Mouse (Mus musculus) limb, embryonic 11.5 days (tissue): ENCODE data around the gene Crlf3. TPM values are rescaled to one million over a fixed set of nuclear protein-coding genes. Genes with fewer than 3 reads are reported as not detected.

Source experiments
- ATAC-seq: fragments of 200-750 bp; cut with Nextera tagmentation; 2 replicates; pipeline ENCODE4 v1.8.0; 2017; ENCODE audit warnings: low read depth; ENCODE audit not compliant: insufficient number of reproducible peaks, low FRiP score, low TSS enrichment
- DNase-seq: peaks from one replicate; pipeline ENCODE4 v3.0.0-alpha.2; 2015; ENCODE audit warnings: low spot score
- H3K27ac ChIP-seq: fragments of 300-500 bp; sonication (generic); replicated peaks from 2 replicates; pipeline ENCODE4 v1.5.1; 2014; ENCODE audit warnings: low read depth, mild to moderate bottlenecking, low read length
- H3K27me3 ChIP-seq: fragments of 300-500 bp; sonication (generic); 2 replicates; pipeline ENCODE4 v1.6.1; 2014; ENCODE audit warnings: mild to moderate bottlenecking, low read length, mixed read lengths; ENCODE audit not compliant: control insufficient read depth, insufficient read depth
- H3K36me3 ChIP-seq: fragments of 300-500 bp; sonication (generic); 2 replicates; pipeline ENCODE4 v1.6.1; 2014; ENCODE audit warnings: mild to moderate bottlenecking, low read length, moderate library complexity, mixed read lengths; ENCODE audit not compliant: control insufficient read depth, insufficient read depth
- H3K4me1 ChIP-seq: fragments of 300-500 bp; sonication (generic); 2 replicates; pipeline ENCODE4 v1.6.1; 2014; ENCODE audit warnings: low read length, mixed read lengths; ENCODE audit not compliant: control insufficient read depth, insufficient read depth
- H3K4me2 ChIP-seq: fragments of 300-500 bp; sonication (generic); 2 replicates; pipeline ENCODE4 v1.6.1; 2014; ENCODE audit warnings: low read depth, mild to moderate bottlenecking, moderate library complexity; ENCODE audit not compliant: severe bottlenecking
- H3K4me3 ChIP-seq: fragments of 300-500 bp; sonication (generic); 2 replicates; pipeline ENCODE4 v1.5.1; 2014; ENCODE audit warnings: low read depth, low read length
- H3K9ac ChIP-seq: fragments of 300-500 bp; sonication (generic); 2 replicates; pipeline ENCODE4 v1.6.1; 2014; ENCODE audit warnings: mild to moderate bottlenecking, low read length
- H3K9me3 ChIP-seq: fragments of 300-500 bp; sonication (generic); 2 replicates; pipeline ENCODE4 v1.6.1; 2016; ENCODE audit warnings: low read length; ENCODE audit not compliant: control insufficient read depth
- WGBS: fragments of 180-500 bp; shearing (Covaris S2); extraction: QIAGEN DNeasy Blood & Tissue Kit; methylation state at CpG from one replicate; pipeline ENCODE4 v1.1.7; 2014; 5-methylcytosine and 5-hydroxymethylcytosine counted together
- polyA plus RNA-seq: library from polyadenylated mRNA; unstranded; fragments of >200 nt; fragmentation: Nextera tagmentation; extraction: Ambion mirVana; gene quantifications from 2 replicates; pipeline ENCODE4 v1.2.1, GENCODE M21; 2014

The Crlf3 gene
- polyA plus RNA-seq, 1 experiment from 2014 or later = 52.8 TPM

DNA sequence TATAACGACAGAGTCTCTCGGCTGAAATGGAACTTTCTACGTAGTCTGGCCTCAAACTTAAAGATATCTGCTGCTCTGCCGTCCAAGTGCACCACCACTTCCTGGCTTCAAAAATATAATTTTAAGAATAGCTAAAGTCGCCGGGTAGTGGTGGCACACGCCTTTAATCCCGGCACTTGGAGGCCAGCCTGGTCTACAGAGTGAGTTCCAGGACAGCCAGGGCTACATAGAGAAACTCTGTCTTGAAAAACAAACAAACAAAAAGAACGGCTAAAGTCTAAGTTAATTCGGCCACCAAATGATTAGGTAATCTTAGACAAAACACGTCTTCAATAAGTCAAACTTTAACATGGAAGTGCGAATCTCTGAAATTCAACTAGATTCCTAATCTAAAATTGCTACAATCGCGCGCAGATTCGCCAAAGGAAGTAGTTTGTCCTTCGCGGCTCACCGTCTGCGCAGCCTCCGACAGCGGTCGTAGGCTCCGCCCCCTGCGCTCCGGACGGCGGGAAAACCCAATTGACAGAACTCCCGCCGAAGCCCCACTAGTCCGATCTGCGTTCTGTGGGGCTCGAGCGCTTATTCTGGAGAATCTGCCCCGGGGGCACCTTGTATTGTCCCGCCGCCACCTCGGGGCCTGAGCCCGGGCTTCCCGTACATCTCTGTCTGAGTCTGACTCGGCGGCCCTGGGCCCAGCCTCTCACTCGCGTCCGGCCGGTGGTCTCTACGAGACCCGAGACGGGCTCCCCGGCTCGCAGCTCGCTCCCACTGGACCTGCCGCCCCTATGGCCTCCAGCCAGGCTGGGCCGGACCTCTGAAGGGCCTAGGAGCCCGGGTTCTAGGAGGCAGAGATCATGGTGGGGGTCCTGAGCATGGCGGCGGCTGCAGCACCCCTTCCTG is 8.4 kb upstream of the Crlf3 start, which contains the start of gene Atad5:
Gene Atad5 (plus strand): TSS at position 484 of the 900 bp plus-strand sequence.
- Histone ChIP-seq H3K4me1 (no peaks in the 10 kb centered on the region), H3K36me3 (no peaks in the 10 kb centered on the region; the same call in 1 of the 2 replicates), H3K4me2 (peak within 1 kb of the TSS; percentile 55), H3K4me3 (peak within 1 kb of the TSS; percentile 92), H3K9ac (peak within 1 kb of the TSS; percentile 86), H3K27me3 (no peaks in the 10 kb centered on the region), H3K27ac (no peak within 1 kb of the TSS; the same call in 1 of the 2 replicates), H3K9me3 (no peaks in the 10 kb centered on the region)
- ATAC-seq = peak; percentile 44; the same call in 1 of the 2 replicates
- 5% methylated on average over 57 of the region's 57 CpGs for WGBS
- DNase-seq = peak; percentile 91

DNA sequence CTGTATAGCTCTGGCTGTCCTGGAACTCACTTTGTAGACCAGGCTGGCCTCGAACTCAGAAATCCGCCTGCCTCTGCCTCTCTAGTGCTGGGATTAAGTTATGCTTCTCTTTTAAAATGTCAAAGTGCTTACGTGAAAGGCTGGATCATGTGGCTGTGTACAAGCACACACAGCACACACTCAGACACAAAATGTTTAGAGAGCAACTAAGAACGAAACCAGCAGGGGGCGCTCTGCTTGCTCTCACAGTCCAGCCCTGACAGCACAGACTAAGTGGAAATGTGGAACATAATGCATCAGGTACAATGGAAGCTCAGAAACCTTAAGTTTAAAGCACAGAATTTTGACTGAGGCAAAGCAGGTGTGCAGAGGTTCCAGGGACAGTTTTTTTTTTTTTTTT is 6.1 kb upstream of the Crlf3 start:
- ATAC-seq = no peak
- Histone ChIP-seq H3K4me2 (no peak overlapping the region), H3K4me1 (no peaks in the 10 kb centered on the region), H3K36me3 (no peaks in the 10 kb centered on the region), H3K4me3 (no peak overlapping the region), H3K9me3 (no peaks in the 10 kb centered on the region), H3K9ac (no peak overlapping the region), H3K27ac (no peak overlapping the region), H3K27me3 (no peaks in the 10 kb centered on the region)
- peak; percentile 94 for DNase-seq
- 14% methylated on average over 5 of the region's 5 CpGs for WGBS

DNA sequence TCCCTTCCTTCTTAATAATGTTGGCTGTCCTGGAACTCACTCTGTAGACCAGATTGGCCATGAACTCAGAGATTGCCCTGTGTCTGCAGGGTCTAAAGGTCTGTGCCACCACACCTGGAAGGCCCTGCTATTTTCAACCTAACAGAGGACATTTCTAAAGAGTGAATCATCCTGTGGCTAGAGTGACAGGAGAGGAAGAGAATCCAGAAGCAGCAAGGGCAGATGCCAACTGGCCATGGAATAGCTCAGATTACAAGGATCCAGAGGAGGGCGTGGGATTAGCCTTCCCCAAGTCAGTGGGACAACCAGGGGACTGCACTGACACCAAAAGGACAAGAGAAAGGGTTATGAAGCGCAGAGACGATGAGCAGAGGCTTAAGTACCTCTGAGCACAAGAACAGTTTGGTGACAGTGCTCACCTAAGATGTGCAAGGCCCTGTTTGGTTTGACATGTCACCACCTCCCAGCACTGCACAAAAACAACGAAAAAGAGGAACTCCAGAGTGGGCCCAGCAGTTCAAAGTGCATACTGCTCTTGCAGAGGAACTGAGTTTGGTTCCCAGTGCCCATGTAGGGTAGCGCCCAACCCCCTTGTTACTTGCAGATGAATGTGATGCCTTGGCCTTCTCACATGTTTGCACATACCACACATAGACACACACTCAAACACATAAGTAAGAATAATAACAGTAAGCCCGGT is 4.7 kb upstream of the Crlf3 start:
- Histone ChIP-seq H3K9ac (no peak overlapping the region), H3K36me3 (no peaks in the 10 kb centered on the region), H3K4me2 (no peak overlapping the region), H3K27ac (no peak overlapping the region), H3K9me3 (no peaks in the 10 kb centered on the region), H3K4me3 (no peak overlapping the region), H3K27me3 (no peaks in the 10 kb centered on the region), H3K4me1 (peaks cover 5% of the 10 kb centered on the region; the same call in 1 of the 2 replicates)
- ATAC-seq (no peak), DNase-seq (no peak)
- WGBS = 73% methylated on average over 6 of the region's 6 CpGs

DNA sequence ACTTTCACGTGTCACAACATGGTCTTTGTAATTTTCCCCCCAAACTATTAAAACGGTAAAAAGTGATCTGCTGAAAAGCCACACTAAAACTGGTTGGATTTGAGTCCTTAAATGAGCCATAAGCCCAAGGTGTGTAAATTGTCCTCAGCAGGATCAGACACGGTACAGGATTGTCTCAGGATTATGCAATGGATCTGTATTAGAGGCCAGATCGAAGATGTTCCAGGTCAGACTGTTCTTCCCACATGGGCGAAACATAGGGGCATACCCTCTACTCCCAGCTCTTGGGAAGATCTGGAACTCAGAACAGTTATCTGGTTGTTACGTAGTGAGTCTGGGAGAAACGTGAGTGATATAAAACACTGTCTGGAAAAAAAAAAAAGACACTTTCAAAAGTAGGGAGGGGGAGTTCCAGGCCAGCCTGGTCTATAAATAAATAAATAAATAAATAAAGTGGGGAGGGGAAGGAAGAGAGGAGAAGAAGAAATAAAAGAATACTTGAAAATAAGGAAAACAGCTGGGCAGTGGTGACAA is 1.1 kb upstream of the Crlf3 start:
- Histone ChIP-seq H3K4me3 (no peak overlapping the region), H3K9ac (no peak overlapping the region)

DNA sequence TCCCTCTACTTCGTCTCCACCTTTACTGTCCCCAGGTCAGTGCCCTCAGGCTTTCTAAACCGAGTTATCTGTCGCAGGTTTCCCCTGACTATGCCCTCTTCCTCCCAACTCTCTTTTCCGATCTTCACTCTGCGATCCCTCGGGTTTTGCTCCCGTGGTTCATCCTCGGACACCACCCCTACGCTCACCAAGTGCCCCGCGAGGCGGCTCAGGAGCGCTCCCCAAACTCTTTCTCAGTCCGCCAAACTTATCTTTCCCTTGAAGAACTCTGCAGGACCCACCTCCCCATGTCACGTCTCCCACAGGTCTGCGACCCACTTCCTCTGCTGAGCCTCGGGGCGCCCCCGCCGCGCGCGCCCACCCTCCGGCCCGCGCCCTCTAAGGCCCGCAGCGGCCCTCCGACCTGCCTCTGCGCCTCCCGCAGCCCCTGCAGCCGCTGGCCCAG is 388 bp downstream of the Crlf3 start:
- Histone ChIP-seq H3K9ac (peak overlapping the region; percentile 98), H3K36me3 (no peaks in the 10 kb centered on the region), H3K27ac (peak overlapping the region; percentile 93), H3K27me3 (no peaks in the 10 kb centered on the region), H3K4me1 (peaks cover 9% of the 10 kb centered on the region; the same call in 1 of the 2 replicates), H3K9me3 (no peaks in the 10 kb centered on the region), H3K4me2 (peak overlapping the region; percentile 64), H3K4me3 (peak overlapping the region; percentile 84)
- DNase-seq = no peak
- under 1% methylated on average over 32 of the region's 32 CpGs for WGBS
- ATAC-seq = no peak; the same call in 1 of the 2 replicates

More for the DNA sequence above, 1.1 kb upstream of the Crlf3 start:
- Histone ChIP-seq H3K36me3 (no peaks in the 10 kb centered on the region), H3K4me2 (no peak overlapping the region), H3K4me1 (peaks cover 9% of the 10 kb centered on the region; the same call in 1 of the 2 replicates), H3K27me3 (no peaks in the 10 kb centered on the region), H3K9me3 (no peaks in the 10 kb centered on the region), H3K27ac (peak overlapping the region; percentile 93; the same call in 1 of the 2 replicates)
- ATAC-seq (no peak), DNase-seq (no peak)
- WGBS = 82% methylated on average over 7 of the region's 7 CpGs

GRCm38 (mm10) chr11:80079751-80080150 is 1.0 kb downstream of the Crlf3 start:
- ATAC-seq (no peak), DNase-seq (no peak)
- Histone ChIP-seq H3K27ac (no peak overlapping the region), H3K27me3 (no peaks in the 10 kb centered on the region), H3K4me3 (peak overlapping the region; percentile 84), H3K9me3 (no peaks in the 10 kb centered on the region), H3K36me3 (no peaks in the 10 kb centered on the region), H3K4me1 (peaks cover 9% of the 10 kb centered on the region; the same call in 1 of the 2 replicates), H3K4me2 (peak overlapping the region; percentile 64), H3K9ac (peak overlapping the region; percentile 98; the same call in 1 of the 2 replicates)
- WGBS = 70% methylated on average over 6 of the region's 6 CpGs

- ATAC-seq (no peak), DNase-seq (no peak)
- no peak overlapping the region for H3K27ac ChIP-seq
- 0 out of 2 replicates have a peak, but pooled peaks cover 3% of the 10 kb centered on the region for H3K36me3 ChIP-seq
- H3K9me3 ChIP-seq = no peaks in the 10 kb centered on the region
- H3K4me3 ChIP-seq = no peak overlapping the region
- peaks cover 9% of the 10 kb centered on the region; the same call in 1 of the 2 replicates for H3K4me1 ChIP-seq
- no peaks in the 10 kb centered on the region for H3K27me3 ChIP-seq
- H3K4me2 ChIP-seq = no peak overlapping the region
- H3K9ac ChIP-seq = no peak overlapping the region
- WGBS = 22% methylated on average over 1 of the region's 1 CpGs
Measured at GRCm38 (mm10) chr11:80078831-80079230, 2.0 kb downstream of the Crlf3 start.
